Mouse (Mus musculus) midbrain, embryonic 14.5 days (tissue): Measurements from ENCODE around the gene Cacnb1. TPM values are rescaled to one million over a fixed set of nuclear protein-coding genes. Genes with fewer than 3 reads are reported as not detected.
A peak's percentile ranks its signal among the peaks of the same experiment; 100 is the strongest.

Experiments
- ATAC-seq: fragments of 200-750 bp; cut with Nextera tagmentation; 2 replicates; pipeline ENCODE4 v1.8.0; 2017; ENCODE audit warnings: moderate number of reproducible peaks, moderate library complexity; ENCODE audit not compliant: low FRiP score, low TSS enrichment
- DNase-seq: peaks from one replicate; pipeline ENCODE4 v3.0.0-alpha.2; 2015
- H3K27ac ChIP-seq: fragments of 300-500 bp; sonication (generic); replicated peaks from 2 replicates; pipeline ENCODE4 v1.5.1; 2014; ENCODE audit warnings: mild to moderate bottlenecking, low read depth, low read length, moderate library complexity
- H3K27me3 ChIP-seq: fragments of 300-500 bp; sonication (generic); 2 replicates; pipeline ENCODE4 v1.6.1; 2014; ENCODE audit warnings: low read length, control low read depth, mixed read lengths; ENCODE audit not compliant: control insufficient read depth, insufficient read depth
- H3K36me3 ChIP-seq: fragments of 300-500 bp; sonication (generic); 2 replicates; pipeline ENCODE4 v1.6.1; 2014; ENCODE audit warnings: low read length, control low read depth; ENCODE audit not compliant: control insufficient read depth, insufficient read depth
- H3K4me1 ChIP-seq: fragments of 300-500 bp; sonication (generic); 2 replicates; pipeline ENCODE4 v1.6.1; 2014; ENCODE audit warnings: mild to moderate bottlenecking, antibody characterized with exemption, low read length, control low read depth; ENCODE audit not compliant: control insufficient read depth, insufficient read depth
- H3K4me2 ChIP-seq: fragments of 300-500 bp; sonication (generic); 2 replicates; pipeline ENCODE4 v1.6.1; 2014; ENCODE audit warnings: mild to moderate bottlenecking, low read length, moderate library complexity
- H3K4me3 ChIP-seq: fragments of 300-500 bp; sonication (generic); replicated peaks from 2 replicates; pipeline ENCODE4 v1.5.1; 2014; ENCODE audit warnings: low read depth, low read length
- H3K9ac ChIP-seq: fragments of 300-500 bp; sonication (generic); replicated peaks from 2 replicates; pipeline ENCODE4 v1.6.1; 2014; ENCODE audit warnings: mild to moderate bottlenecking, low read length, moderate library complexity
- H3K9me3 ChIP-seq: fragments of 300-500 bp; sonication (generic); 2 replicates; pipeline ENCODE4 v1.6.1; 2016; ENCODE audit warnings: low read length, control low read depth, mixed read lengths; ENCODE audit not compliant: control insufficient read depth
- WGBS: fragments of 180-500 bp; shearing (Covaris S2); extraction: QIAGEN DNeasy Blood & Tissue Kit; methylation state at CpG from one replicate; pipeline ENCODE4 v1.1.7; 2014; 5-methylcytosine and 5-hydroxymethylcytosine counted together
- polyA plus RNA-seq: library from polyadenylated mRNA; unstranded; fragments of >200 nt; fragmentation: Nextera tagmentation; extraction: Ambion mirVana; gene quantifications from 2 replicates; pipeline ENCODE4 v1.2.1, GENCODE M21; 2014

The Cacnb1 gene
- polyA plus RNA-seq, 1 experiment from 2014 or later: 40.6 TPM

GRCm38 (mm10) chr11:98001351-98001824 is 21.4 kb downstream of the Cacnb1 start:
- Histone ChIP-seq H3K4me1 (0 out of 2 replicates have a peak, but pooled peaks cover 5% of the 10 kb centered on the region), H3K27me3 (no peaks in the 10 kb centered on the region), H3K4me2 (no peak overlapping the region), H3K9ac (no peak overlapping the region), H3K27ac (no peak overlapping the region), H3K9me3 (no peaks in the 10 kb centered on the region), H3K4me3 (no peak overlapping the region), H3K36me3 (peaks cover 35% of the 10 kb centered on the region)
- no peak for DNase-seq
- no peak for ATAC-seq
- 38% methylated on average over 11 of the region's 11 CpGs for WGBS

- peaks cover 27% of the 10 kb centered on the region for H3K36me3 ChIP-seq
- H3K4me2 ChIP-seq: no peak overlapping the region
- no peak overlapping the region for H3K27ac ChIP-seq
- no peaks in the 10 kb centered on the region for H3K9me3 ChIP-seq
- DNase-seq (no peak), ATAC-seq (no peak)
- H3K4me3 ChIP-seq: no peak overlapping the region
- 51% methylated on average over 7 of the region's 7 CpGs for WGBS
- peaks cover 8% of the 10 kb centered on the region for H3K4me1 ChIP-seq
- H3K9ac ChIP-seq: no peak overlapping the region
- H3K27me3 ChIP-seq: no peaks in the 10 kb centered on the region
Measured at GRCm38 (mm10) chr11:98000378-98001140, 22.3 kb downstream of the Cacnb1 start.

- DNase-seq (no peak), ATAC-seq (no peak)
- Histone ChIP-seq H3K4me1 (peaks cover 11% of the 10 kb centered on the region), H3K4me3 (no peak overlapping the region), H3K4me2 (no peak overlapping the region), H3K9ac (no peak overlapping the region), H3K36me3 (peaks cover 18% of the 10 kb centered on the region), H3K9me3 (no peaks in the 10 kb centered on the region), H3K27ac (no peak overlapping the region), H3K27me3 (no peaks in the 10 kb centered on the region)
- 73% methylated on average over 5 of the region's 5 CpGs for WGBS
Measured at GRCm38 (mm10) chr11:97999748-98000147, 23.1 kb downstream of the Cacnb1 start.

- Histone ChIP-seq H3K4me2 (no peak overlapping the region), H3K36me3 (peaks cover 11% of the 10 kb centered on the region), H3K4me1 (peaks cover 11% of the 10 kb centered on the region), H3K27ac (no peak overlapping the region), H3K9ac (no peak overlapping the region), H3K9me3 (no peaks in the 10 kb centered on the region), H3K4me3 (no peak overlapping the region), H3K27me3 (no peaks in the 10 kb centered on the region)
- WGBS: 71% methylated on average over 7 of the region's 7 CpGs
- DNase-seq (no peak), ATAC-seq (no peak)
Measured at GRCm38 (mm10) chr11:97998898-97999608, 23.8 kb downstream of the Cacnb1 start.

GRCm38 (mm10) chr11:97998074-97998793 is 24.6 kb downstream of the Cacnb1 start:
- Histone ChIP-seq H3K4me2 (no peak overlapping the region), H3K36me3 (peaks cover 8% of the 10 kb centered on the region), H3K9ac (no peak overlapping the region), H3K4me1 (peaks cover 9% of the 10 kb centered on the region), H3K27me3 (no peaks in the 10 kb centered on the region), H3K27ac (no peak overlapping the region), H3K9me3 (no peaks in the 10 kb centered on the region), H3K4me3 (no peak overlapping the region)
- ATAC-seq (no peak), DNase-seq (no peak)
- 81% methylated on average over 11 of the region's 11 CpGs for WGBS

- no peak overlapping the region for H3K4me3 ChIP-seq
- peaks cover 6% of the 10 kb centered on the region for H3K4me1 ChIP-seq
- H3K4me2 ChIP-seq: no peak overlapping the region
- H3K27ac ChIP-seq: no peak overlapping the region
- no peaks in the 10 kb centered on the region for H3K9me3 ChIP-seq
- DNase-seq: no peak
- WGBS: 83% methylated on average over 8 of the region's 8 CpGs
- peaks cover under 1% of the 10 kb centered on the region; the same call in 1 of the 2 replicates for H3K36me3 ChIP-seq
- no peak overlapping the region for H3K9ac ChIP-seq
- H3K27me3 ChIP-seq: no peaks in the 10 kb centered on the region
- no peak for ATAC-seq
Measured at GRCm38 (mm10) chr11:97997387-97997960, 25.4 kb downstream of the Cacnb1 start.

- Histone ChIP-seq H3K9ac (no peak overlapping the region), H3K27ac (no peak overlapping the region), H3K36me3 (no peaks in the 10 kb centered on the region), H3K27me3 (no peaks in the 10 kb centered on the region), H3K4me2 (no peak overlapping the region), H3K9me3 (no peaks in the 10 kb centered on the region), H3K4me1 (peaks cover 6% of the 10 kb centered on the region), H3K4me3 (no peak overlapping the region)
- 70% methylated on average over 1 of the region's 1 CpGs for WGBS
- DNase-seq (no peak), ATAC-seq (no peak)
Measured at GRCm38 (mm10) chr11:97996691-97997090, 26.1 kb downstream of the Cacnb1 start.

- DNase-seq (peak; percentile 59), ATAC-seq (peak; percentile 37; the same call in 1 of the 2 replicates)
- 1% methylated on average over 26 of the region's 26 CpGs for WGBS
- peaks cover 6% of the 10 kb centered on the region for H3K4me1 ChIP-seq
- H3K9ac ChIP-seq: peak within 1 kb of the TSS; percentile 39
- H3K27ac ChIP-seq: no peak within 1 kb of the TSS
- no peaks in the 10 kb centered on the region for H3K36me3 ChIP-seq
- H3K4me2 ChIP-seq: peak within 1 kb of the TSS; percentile 69
- peak within 1 kb of the TSS; percentile 38 for H3K4me3 ChIP-seq
- H3K27me3 ChIP-seq: no peaks in the 10 kb centered on the region
- no peaks in the 10 kb centered on the region for H3K9me3 ChIP-seq
Measured at GRCm38 (mm10) chr11:97995564-97996288, 27.1 kb downstream of the Cacnb1 start, which contains the start of gene Arl5c. Gene Arl5c, minus strand, starts transcription at chr11:97996181.
